Mouse (Mus musculus) erythroblast, embryonic 14.5 days (primary cell): ENCODE measurements around the gene Nynrin.

ENCODE experiments used
- GATA1 ChIP-seq: IDR thresholded peaks from 2 replicates; pipeline ENCODE4 v1.6.1; 2012; ENCODE audit warnings: low read length, inconsistent platforms, mixed read lengths
- TAL1 ChIP-seq: IDR thresholded peaks from 3 replicates; pipeline ENCODE4 v1.6.1; 2012; ENCODE audit warnings: low read length, inconsistent platforms, mixed read lengths

DNA sequence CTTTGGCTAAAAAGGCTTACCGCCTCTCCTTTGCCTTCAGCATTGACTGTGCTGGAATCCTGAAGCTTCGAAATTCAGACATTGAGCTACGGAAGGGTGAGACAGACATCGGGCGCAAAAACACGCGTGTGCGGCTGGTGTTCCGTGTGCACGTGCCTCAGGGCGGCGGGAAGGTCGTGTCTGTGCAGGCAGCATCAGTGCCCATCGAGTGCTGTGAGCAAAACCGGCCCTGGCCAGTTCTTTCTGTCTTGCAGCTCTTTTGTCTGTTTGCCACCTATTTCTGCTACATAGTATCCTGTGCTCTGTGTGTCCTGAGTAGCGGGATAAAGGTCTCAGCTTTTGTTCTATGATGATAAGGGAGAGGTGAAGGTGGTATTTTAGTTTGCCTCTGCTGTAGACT, 24.0 kb upstream of the Nynrin start:
- TF ChIP-seq TAL1 (no peak), GATA1 (no peak)
